ENCODE assay signal across 26 mouse cellular contexts in genomic region chr10:35229540-35229939, GRCm38 (mm10).
"Had no signal": no experiment of that assay in that cellular context is flagged by ENCODE, and none has a peak within 500 bp of the region (broad histone marks: within the 10 kb centered on the region; RNA-seq: fewer than 3 reads in every experiment).

No protein-coding gene starts in this region.

- ATAC-seq: hindbrain, postnatal 0 days; intestine, embryonic 16.5 days; liver, embryonic 12.5 days had no signal

- H3K27ac ChIP-seq: gastrocnemius, adult 2 months; heart, embryonic 10.5 days; hindbrain, embryonic 10.5 days; hindbrain, embryonic 13.5 days; hindbrain, embryonic 15.5 days; hindbrain, postnatal 0 days; kidney, embryonic 15.5 days; kidney, postnatal 0 days; limb, embryonic 13.5 days; limb, embryonic 15.5 days; liver, embryonic 12.5 days; liver, embryonic 14.5 days had no signal

- H3K9me3 ChIP-seq: heart, embryonic 10.5 days; hindbrain, embryonic 15.5 days; limb, embryonic 13.5 days; limb, embryonic 15.5 days; liver, embryonic 12.5 days had no signal

- H3K4me3 ChIP-seq: gastrocnemius, adult 2 months; heart, embryonic 10.5 days; heart, embryonic 12.5 days; hindbrain, embryonic 10.5 days; hindbrain, embryonic 13.5 days; hindbrain, embryonic 15.5 days; kidney, embryonic 15.5 days; limb, embryonic 13.5 days; limb, embryonic 15.5 days; liver, embryonic 12.5 days had no signal

- H3K36me3 ChIP-seq: heart, embryonic 10.5 days; heart, embryonic 12.5 days; hindbrain, embryonic 10.5 days; hindbrain, embryonic 13.5 days; hindbrain, embryonic 15.5 days; kidney, embryonic 15.5 days; limb, embryonic 13.5 days; limb, embryonic 15.5 days; liver, embryonic 12.5 days had no signal

- H3K9ac ChIP-seq: heart, embryonic 12.5 days; hindbrain, embryonic 13.5 days; hindbrain, embryonic 15.5 days; kidney, embryonic 15.5 days; limb, embryonic 13.5 days; limb, embryonic 15.5 days; liver, embryonic 12.5 days; liver, embryonic 14.5 days had no signal

- H3K27me3 ChIP-seq: heart, embryonic 12.5 days; hindbrain, embryonic 13.5 days; hindbrain, embryonic 15.5 days; kidney, embryonic 15.5 days; limb, embryonic 13.5 days; limb, embryonic 15.5 days; liver, embryonic 12.5 days had no signal

- H3K4me2 ChIP-seq: heart, embryonic 12.5 days; hindbrain, embryonic 13.5 days; hindbrain, embryonic 15.5 days; kidney, embryonic 15.5 days; limb, embryonic 13.5 days; limb, embryonic 15.5 days; liver, embryonic 12.5 days had no signal

- H3K4me1 ChIP-seq: heart, embryonic 10.5 days; heart, embryonic 12.5 days; hindbrain, embryonic 10.5 days; hindbrain, embryonic 13.5 days; hindbrain, embryonic 15.5 days; kidney, embryonic 15.5 days; limb, embryonic 13.5 days; limb, embryonic 15.5 days; liver, embryonic 12.5 days had no signal

- DNase-seq: gastrocnemius, adult 2 months; gastrocnemius, postnatal 10 days; gastrocnemius, postnatal 25 days; heart, adult 18-20 months; heart, postnatal 10 days; heart, postnatal 4 days; kidney, adult 11 months; kidney, adult 2 months; kidney, adult 9 months; kidney, postnatal 14 days; kidney, postnatal 36 days; layer of hippocampus, adult 9-11 months; layer of hippocampus, postnatal 36 days had no signal
